Mouse (Mus musculus) testis, postnatal 14 days (tissue): ENCODE data around the gene Slc9a8.
"Not testable (repeated sequence)": the region's sequence is repeated elsewhere in the genome, so short reads cannot be mapped to it uniquely, and the experiment has no call there.

Experiments
- DNase-seq: peaks from one replicate; pipeline ENCODE4 v3.0.0; 2021; ENCODE audit warnings: low spot score

Gene Slc9a8

DNA sequence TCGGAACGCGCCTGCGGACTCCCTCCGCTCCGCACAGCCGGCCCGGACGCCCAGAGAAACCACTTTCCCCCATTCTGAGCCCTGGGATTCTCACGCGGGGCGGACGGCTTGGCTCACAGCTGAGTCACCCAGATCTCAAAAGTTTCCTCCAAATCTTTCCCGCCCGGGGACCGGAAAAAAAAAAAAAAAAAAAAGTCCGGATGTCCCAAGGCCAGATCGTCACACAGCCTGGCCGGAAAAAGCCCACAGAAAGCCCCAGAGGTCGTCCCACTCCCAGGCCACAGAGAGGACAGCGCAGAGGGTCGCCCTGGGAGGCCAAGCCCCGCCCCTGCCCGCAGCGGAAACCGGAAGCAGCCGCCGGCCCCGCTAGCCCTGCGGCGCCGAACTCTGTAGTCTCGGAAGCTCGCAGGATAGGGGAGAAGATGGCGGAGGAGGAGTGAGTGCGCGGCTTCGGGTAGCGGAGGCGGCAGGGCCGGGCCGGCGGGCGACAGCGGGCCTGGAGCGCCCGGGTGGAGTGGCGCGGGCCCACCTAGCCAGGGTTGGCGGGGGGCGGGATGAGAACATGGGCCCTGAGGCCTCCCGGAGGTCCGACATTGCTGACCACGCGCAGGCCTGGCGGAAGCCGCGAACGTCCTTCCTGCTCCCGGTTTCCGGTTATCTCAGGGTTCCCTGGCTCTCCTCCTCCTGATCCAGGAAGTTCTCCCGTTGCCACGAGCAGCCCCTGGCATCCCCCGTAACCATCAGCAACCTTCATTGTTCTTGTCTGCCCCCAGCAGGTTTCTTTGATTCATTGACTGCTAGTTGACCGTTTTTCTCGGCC, at the start of gene Slc9a8:
Slc9a8 (plus strand) TSS at position 383 of the 820 bp plus-strand sequence.
- DNase-seq, result peak; percentile 95

DNA sequence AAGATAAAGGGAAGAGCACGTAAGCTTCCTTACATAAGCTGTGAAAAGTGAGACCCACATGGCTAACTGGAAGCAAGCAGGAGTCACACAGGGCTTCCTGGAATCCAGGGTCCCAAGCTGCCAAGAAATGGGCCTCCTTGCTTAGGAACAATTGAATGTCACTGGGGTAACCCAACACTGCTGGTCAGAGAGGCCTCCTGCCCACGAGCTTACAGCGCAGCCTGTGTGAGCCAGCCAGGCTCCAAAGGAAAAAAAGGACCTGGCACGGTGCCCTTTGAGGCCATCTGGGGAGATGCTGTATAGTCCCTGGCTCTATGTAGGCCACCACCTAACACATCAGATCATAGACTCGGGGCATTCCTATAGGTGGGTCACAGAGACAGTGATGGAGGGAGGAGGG, 48.2 kb upstream of the Slc9a8 start:
- DNase-seq, result no peak

DNA sequence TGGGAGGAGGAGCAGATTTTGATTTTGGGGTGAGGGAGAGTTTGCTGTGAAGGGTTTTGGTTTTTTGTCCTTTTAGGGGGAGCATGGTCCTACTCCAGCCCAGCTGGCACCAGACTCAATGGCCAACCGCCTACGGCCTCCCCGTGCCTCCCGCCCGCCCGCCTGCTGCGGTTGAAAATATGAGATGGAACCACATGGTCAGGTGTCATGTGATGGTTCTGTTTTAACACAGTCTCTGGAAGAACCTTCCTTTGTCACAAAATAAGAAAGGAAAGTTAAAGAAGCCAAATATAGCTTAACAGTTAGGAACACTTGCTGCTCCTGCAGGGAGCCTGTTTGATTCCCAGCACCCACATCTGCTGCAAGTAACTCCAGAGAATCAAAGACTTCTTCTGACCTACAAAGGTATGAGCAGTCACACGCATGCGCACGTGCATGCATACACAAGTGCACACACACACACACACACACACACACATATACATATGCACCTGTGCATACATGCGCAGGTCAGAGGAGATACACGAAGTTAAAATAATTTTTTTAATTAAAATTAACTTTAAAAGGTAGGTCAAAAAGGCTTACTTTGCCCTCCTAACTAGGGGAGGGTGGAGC, 47.2 kb upstream of the Slc9a8 start:
- DNase-seq, result no peak

DNA sequence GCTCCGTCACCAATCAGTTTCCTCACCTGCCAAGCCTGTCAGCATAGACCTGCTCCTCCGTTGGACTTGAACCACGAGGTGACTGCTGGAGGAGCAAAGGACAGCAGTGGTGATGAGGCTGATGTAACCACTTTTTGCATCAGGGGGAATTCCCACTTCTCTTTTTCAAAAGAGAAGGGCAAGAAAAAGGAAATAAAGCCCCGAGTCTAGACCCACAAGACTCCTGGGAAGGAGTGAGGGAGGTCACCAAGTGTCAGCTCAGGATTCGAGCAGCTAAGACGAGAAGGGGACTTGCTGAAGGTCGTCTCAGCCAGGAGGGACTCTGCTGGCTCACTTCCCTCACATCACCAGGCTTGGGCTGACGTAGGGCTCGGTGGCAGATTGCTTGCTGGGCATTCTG, 46.4 kb upstream of the Slc9a8 start:
- DNase-seq, result no peak

DNA sequence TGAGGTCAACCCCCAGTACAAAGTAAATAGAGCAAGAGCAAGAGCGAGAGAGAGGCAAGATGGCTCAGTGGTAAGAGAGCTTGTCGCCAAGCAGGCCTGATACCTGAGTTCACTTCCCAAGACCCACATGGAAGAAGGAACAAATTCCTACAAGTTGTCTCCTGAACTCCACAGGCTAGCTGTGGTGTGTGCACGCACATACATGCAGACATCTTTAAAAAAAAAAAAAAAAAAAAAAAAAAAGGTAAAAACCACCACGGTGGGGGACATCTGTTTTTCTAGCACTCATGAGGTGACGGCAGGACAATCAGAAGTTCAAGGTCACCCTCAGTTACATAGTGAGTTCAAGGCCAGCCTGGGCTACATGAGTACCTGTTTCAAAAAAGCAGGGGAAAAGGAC, 45.8 kb upstream of the Slc9a8 start:
- no peak for DNase-seq

DNA sequence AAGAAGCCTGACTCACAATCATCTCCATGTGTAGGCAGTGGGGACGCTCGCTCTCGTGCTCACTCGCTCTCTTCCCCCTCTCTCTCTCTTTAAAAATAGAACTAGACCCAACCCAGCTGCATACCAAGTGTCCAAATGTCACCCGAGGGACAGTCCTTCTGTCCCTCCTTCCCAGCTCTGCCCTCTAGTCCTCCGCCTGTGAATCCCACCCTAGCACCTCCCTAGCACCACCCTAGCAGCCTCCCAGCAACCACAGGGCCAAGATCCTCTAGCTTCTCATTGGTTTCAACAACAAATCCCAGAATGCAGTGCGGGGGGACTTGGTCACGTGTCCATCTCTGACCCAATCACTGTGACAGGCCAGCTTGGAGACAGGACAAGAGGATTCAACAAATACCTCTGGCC, 45.4 kb upstream of the Slc9a8 start:
- peak; percentile 50 for DNase-seq

DNA sequence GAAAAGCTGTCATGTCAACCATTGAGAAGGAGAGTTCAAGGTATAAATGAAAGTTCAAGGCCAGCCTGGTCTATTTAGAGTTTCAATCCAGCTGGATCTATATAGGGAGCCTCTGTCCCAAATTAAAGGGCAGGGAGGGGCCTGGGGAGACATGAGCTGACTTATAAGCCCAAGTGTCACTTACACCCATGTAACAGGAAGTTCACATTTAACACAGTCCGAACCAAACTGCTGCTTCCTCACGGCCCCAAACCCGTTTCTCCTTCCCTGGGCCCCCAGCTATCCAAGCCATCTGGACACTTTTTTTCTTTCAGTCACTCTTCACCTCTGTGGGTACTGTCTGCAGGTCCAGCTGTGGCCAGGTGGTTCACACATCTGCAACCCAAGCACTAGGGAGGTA, 43.8 kb upstream of the Slc9a8 start:
- DNase-seq, result no peak

DNA sequence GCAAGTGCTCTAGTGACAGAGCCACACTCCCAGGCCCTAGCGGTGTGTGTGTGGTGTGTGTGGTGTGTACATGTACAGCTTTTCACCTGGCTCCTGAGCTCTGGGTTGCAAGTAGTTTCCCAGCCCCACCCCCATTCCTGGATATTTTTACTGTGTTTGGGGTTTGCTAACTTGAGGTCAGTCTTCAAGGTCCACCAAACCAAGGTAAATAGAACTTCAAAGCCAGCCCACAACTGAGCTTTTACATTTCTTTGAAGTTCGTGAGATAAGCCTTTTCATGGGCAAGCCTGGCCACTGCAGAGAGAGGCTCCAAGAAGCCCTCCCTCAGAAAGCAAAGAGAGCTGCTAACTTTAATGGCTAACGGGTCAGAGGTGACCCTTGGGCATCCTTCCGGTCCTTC, 42.5 kb upstream of the Slc9a8 start:
- no peak for DNase-seq

DNA sequence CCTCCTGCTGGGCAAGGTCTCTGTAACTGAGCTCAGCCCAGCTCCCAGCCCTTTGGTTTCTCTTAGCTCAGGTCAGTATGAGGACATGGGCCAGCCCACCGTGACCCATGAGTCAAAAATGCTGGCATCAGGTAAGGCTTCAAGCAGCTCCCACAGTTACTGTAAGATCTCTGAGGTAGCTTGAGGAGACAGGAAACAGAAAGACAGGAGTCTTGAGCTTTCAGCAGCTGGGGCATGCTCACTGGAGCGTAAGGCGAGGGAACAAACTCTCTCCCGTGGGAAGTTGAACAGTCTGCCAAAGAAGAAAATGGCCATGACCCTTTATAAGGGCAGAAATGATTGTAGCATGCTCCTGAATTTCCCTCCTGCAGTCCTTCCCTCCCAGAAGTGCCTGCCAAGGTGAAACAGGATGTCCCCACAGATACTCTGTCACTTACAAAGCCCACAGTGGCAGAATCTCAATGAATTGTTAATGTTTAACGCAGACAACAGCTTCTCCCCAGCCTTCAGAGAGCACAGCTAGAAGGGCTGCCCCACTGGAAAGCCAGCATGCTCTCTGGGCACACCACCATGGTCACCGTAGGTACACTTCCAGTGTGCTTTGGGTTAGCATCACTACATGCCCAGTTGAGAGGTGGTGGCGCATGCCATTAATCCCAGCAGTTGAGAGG, 40.8 kb upstream of the Slc9a8 start:
- DNase-seq, result peak; percentile 54

DNA sequence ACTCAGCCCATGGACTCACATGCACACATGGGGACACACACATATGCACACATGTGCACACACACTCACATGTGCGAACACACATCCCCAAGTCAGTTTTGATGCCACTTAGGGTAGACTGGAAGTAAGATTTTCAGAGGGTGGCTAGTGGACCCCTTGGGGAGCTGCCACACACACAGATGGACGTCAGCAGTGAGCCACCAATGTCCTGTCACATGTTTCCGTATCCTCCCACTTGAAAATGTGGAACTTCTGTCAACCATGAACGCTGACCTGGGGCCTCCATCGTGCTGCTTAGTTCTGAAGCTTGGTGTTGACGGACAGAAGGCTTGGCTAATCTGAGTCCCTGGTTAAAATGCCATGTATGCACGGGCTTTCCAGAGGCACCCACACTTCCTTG, 39.9 kb upstream of the Slc9a8 start:
- no peak for DNase-seq

DNA sequence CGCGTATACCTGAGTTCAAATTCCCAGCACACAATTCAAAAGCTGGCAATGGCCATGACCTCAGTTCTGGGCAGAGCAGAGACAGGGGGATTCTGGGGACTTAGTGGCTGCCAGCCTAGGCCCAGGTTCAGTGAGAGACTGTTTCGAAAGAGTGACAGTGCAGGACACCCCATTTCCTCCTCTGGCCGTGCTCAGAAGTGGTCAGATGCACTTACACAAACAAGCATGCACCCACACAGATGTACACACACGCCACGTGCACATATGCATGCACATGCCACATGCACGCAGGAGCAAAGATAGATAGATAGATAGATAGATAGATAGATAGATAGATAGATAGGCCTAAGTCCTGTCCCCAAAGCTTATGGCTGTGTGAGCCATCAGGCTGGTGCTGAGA, 39.1 kb upstream of the Slc9a8 start:
- DNase-seq, result no peak

DNA sequence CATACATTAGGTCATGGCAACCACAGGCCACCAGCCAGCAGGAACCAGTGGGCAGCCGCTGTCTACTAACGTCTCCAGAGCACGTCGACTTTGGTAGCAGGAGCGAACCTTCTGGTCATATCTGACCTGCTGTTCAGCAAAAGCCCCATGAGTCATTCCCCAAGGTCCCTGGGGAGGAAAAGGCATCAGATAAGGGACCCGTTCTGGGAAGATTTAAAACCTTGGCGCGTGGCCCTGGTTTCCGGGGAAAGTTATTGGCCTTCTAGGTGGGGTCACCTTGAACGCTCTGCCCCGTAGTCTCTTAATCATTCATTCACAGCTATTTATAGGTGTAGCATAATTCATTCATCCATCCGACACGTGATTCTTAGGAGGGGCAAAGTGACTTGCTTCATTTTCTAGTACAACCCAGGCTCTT, 37.8 kb upstream of the Slc9a8 start:
- peak; percentile 44 for DNase-seq

DNA sequence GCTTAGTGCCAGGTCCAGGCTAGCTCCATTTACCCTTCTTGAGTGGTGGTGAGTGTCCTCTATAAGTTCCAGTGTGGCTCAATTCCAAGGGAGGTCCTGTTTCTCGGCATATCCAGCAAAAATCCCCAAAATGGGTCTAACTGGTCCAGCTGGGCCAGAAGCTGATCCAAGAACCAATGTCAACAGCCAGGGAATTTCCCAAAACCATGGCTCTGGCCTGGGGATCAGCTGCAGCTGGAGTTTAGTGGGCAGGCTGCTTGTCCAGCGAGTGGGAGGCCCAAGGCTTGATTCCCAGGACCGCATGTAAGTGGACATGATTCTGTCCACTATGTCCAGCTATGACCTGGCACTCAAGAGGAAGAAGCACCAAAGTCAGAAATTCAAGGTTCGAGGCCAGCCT, 35.1 kb upstream of the Slc9a8 start:
- no peak for DNase-seq

DNA sequence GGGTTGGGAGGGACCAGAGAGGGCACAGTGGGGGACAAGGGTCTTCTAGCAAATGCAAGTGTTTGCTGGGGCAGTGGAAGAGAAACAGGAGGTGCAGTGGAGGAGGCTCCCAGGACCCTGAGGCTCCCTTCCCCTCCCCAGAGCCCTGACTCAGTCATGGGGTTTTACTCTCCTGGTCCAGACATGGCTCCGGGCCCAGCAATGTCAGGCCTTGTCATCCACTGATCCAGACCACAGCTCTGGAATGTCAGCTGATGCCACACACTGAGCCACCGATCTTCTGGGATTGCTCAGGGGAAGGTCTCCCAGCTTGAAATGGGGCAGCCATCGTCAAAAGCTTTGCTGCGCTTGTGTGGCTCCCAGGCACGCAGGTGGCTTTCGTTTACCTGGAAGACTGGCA, 34.5 kb upstream of the Slc9a8 start:
- DNase-seq, result no peak

DNA sequence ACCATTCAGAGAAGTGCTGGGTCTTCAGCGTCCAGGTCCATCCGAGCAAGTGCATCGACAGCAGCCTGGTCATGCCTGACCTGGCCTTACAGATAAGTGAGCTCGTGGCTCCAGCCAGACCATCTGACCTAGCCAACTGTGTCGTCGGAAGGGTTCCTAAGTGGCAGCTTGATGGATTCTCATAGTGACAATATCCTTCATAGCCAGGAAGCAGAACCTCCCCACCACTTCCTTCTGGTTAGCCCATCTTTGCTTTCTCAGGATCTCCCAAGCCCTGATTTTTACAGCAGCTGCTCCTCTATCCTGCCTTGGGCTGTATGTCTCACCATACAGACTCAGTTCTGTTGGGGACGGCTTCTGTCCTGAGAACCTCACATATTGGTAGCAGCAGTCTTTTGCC, 27.1 kb upstream of the Slc9a8 start:
- DNase-seq, result no peak

DNA sequence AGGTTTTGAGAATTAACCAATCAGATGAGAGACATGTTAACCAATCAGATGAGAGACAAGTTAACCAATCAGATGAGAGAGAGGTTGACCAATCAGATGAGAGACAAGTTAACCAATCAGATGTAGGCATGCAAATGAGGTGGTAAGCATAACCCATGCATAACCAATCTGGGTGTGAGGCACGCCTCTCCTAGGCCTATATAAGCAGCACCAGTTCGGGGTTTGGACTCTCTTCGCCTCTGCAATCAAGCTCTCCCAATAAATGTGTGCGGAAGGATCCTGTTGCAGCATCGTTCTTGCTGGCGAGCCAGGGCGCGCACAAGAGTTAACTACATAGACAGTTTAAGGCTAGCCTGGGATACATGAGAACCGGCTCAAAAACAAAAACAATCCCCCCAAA, 25.1 kb upstream of the Slc9a8 start:
- DNase-seq, result not testable (repeated sequence)

DNA sequence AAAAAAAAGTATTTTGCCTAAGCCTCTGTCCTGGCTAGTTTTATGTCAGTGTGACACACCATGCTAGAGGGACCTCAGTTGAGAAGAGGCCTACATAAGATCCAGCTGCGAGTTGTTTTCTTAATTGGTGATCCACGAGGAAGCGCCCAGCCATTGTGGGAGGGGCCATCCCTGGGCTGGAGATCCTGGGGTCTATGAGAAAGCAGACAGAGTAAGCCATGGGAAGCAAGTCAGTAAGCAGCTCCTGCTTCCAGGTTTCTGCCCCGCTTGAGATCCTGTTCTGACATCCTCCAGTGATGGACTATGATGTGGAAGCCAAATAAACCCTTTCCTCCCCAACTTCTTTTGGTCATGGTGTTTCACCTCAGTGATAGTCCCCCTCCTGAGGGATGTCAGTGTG, 22.5 kb upstream of the Slc9a8 start:
- DNase-seq, result no peak

DNA sequence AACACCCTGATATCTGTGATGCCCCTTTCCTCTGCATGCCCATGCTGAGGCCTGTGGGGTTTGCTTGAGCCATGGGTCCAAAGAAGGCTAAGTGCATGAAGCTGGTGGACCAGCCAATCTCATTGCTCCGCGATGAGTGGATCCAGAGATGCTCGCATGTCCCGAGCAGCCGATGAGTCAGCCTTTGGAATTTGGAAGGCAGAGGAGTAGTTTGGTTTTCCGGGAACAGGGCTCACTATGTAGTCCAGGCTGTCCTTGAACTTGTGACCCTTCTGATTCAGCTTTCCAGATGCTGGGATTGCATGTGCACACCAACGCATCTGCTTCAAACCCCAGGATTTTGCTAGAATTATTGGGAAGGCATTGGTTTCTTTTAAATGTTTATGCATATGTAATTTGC, 21.9 kb upstream of the Slc9a8 start:
- no peak for DNase-seq

DNA sequence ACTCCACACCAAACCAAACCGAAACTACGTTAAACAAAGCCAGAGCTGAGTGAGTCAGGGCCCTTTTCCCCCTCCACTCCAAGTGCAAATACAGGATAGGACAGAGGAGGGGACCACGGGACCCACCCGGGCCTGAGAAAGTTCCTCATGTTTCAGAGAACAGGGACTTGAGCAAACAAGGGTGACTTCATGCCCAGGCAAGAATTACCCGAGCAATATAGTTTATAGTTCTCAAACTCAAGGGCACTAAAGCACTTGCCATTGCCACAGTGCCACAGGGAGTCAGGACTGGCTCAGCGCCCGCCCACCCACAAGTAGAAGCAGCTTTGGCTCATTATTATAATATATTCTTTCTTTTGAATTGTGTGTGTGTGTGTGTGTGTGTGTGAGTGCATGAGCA, 18.4 kb upstream of the Slc9a8 start:
- no peak for DNase-seq

DNA sequence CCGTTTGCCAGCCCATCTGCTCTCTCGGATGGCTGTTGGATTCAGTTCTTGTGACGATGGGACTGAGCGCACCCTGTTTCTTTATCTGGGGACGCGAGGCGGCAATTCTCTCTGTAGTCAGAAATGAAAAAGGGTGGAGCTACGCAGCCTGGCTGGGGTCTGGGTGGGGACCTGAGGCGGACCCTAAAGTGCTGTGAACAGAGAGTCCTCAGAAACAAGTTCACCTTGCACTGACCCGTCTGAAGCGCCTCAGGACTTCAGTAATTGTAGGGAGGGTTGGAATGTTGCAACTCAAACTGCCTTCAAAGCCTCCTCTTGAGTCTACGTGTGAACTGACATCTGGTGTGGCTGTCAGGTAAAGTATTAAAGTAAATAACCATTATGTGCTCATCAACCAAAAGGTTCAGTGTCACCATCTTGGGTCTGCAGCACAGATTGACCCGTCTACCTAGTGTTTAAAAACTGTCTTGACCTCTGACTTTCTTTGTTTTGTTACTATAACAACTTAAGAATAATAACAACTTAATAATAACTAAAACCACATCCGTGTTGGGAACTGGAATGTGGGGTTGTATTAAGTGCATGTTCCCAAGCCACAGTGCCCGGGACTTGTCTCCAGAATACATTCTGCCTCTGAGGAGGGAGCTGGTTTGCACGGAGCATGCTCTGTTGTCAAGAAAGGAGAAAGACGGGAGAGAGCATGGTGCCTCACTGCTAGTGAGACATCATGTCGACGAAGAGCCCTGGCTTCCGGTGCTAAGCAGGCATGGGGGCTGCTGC, 16.2 kb upstream of the Slc9a8 start:
- no peak for DNase-seq

DNA sequence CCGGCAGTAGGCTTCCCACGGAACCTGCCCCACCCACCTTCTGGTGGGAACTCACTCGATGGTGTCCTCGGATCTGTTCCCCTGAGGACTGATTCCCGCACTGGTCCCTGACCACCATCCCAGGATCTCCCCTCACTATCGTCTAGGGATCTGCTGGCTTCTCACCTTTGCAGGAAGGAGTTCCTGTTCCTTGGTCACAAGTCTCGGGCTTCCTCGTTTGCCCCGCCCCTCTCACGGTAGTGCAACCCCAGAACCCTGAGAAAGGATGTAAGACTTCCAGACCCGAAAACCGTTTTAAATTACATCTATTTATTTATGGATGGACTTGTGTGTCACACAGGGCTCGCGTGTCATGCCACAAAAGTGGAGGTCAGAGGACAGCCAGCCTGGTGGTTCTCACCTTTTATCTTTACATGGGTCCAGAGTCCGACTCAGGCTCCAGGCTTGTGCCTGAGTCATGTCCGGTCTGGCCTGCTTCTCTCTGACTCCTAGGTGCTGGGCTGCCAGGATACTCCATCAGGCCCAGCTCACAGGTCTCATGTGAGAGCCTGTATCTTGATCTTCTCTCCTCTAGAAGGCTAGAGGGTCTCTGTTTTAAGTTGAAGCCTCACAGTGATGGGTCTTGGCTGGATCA, 14.1 kb upstream of the Slc9a8 start:
- DNase-seq, result no peak

DNA sequence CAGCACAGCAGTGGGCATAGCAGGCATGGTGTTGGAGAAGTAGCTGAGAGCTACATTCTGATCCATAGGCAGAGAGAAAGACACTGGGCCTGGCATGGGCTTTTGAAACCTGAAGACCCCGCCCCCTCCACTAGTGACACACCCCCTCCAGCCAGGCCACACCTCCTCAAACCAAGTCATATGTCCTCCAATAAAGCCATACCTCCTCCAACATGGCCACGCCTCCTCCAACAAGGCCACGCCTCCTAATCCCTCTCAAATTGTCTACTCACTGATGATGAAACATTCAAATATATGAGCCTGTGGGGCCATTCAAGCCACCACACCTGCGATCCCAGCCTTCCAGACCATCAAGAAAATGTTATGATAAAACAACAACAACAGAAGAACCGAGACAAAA, 7.1 kb upstream of the Slc9a8 start:
- no peak for DNase-seq
